Mouse (Mus musculus) cerebellum, adult 18-20 months (tissue): Measurements from ENCODE around the gene Col6a5.

ENCODE experiments used
- DNase-seq, 2 experiments: peaks; one replicate each; pipeline ENCODE4 v3.0.0; 2021

The Col6a5 gene

GRCm38 (mm10) chr9:105819155-105819709 is 141.2 kb downstream of the Col6a5 start:
- no peak for DNase-seq

GRCm38 (mm10) chr9:105814436-105814835 is 146.0 kb downstream of the Col6a5 start:
- DNase-seq: no peak

- DNase-seq: no peak
Observed at GRCm38 (mm10) chr9:105811458-105811857, 149.0 kb downstream of the Col6a5 start.

GRCm38 (mm10) chr9:105808920-105809505 is 151.4 kb downstream of the Col6a5 start:
- DNase-seq: no peak
